Mouse (Mus musculus) limb, embryonic 10.5 days (tissue): Measurements from ENCODE around the gene Foxi1. TPM values are rescaled to one million over a fixed set of nuclear protein-coding genes. Genes with fewer than 3 reads are reported as not detected.

Experiments
- polyA plus RNA-seq: library from polyadenylated mRNA; unstranded; fragments of >200 nt; fragmentation: Nextera tagmentation; extraction: Ambion mirVana; gene quantifications from 2 replicates; pipeline ENCODE4 v1.2.1, GENCODE M21; 2016

Foxi1 gene
- polyA plus RNA-seq, 1 experiment from 2014 or later, result not detected

Other genes starting within 250 kb of the Foxi1 start
- 0.10 TPM in 2 replicates for gene Kcnmb1, start 245.1 kb downstream of the Foxi1 start, polyA plus RNA-seq
- 0.74 and 0.94 TPM in 2 replicates for gene Kcnip1, start 214.9 kb downstream of the Foxi1 start, polyA plus RNA-seq
- 1.0 and 1.2 TPM in 2 replicates for gene Lcp2, start 161.2 kb downstream of the Foxi1 start, polyA plus RNA-seq
- not detected in 2 replicates for gene 4930469K13Rik, start 109.5 kb downstream of the Foxi1 start, polyA plus RNA-seq
- 0.25 and 0.54 TPM in 2 replicates for gene Fam196b, start 106.7 kb upstream of the Foxi1 start, polyA plus RNA-seq